Mouse (Mus musculus) bone marrow, adult 2 months (tissue): ENCODE data around the gene Mical3.

ENCODE experiments used
- CTCF ChIP-seq: fragments of 200-500 bp; IDR thresholded peaks from 2 replicates; pipeline ENCODE4 v1.5.1; 2011; ENCODE audit warnings: low read length, control low read depth; ENCODE audit not compliant: control insufficient read depth, insufficient read depth
- POLR2A ChIP-seq: fragments of 200-500 bp; IDR thresholded peaks from 2 replicates; pipeline ENCODE4 v1.6.1; 2011; ENCODE audit warnings: low read depth, mild to moderate bottlenecking, control low read depth, low read length, borderline replicate concordance; ENCODE audit not compliant: control insufficient read depth

DNA sequence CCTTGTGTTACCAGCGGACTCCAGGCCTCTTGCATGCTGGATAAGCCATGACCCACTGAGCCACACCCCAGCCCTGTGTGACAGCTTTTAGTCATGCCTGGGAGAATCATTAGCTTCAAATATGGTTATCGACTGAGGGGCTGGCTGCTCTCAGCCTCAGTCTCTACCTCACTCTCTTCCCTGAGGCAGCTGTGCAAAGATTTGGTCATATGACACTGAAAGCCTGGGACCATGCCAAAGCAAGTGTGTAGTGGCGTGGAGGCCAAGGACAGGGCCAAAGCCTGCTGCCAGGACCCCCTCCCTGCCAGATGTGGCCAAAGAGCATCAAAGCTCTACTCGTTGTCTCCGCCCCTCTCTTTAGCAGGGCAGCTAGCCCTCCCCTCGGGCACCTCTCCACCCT, 20.9 kb upstream of the Mical3 start:
- TF ChIP-seq POLR2A (no peak), CTCF (no peak)
